Mouse (Mus musculus) liver, embryonic 12.5 days (tissue): Measurements from ENCODE around the gene Fmnl1. TPM values are rescaled to one million over a fixed set of nuclear protein-coding genes. Genes with fewer than 3 reads are reported as not detected.
A peak's percentile ranks its signal among the peaks of the same experiment; 100 is the strongest.

ENCODE experiments used
- ATAC-seq: fragments of 200-750 bp; cut with Nextera tagmentation; 2 replicates; pipeline ENCODE4 v1.8.0; 2017; ENCODE audit warnings: moderate number of reproducible peaks, mild to moderate bottlenecking, moderate library complexity
- H3K27ac ChIP-seq: fragments of 300-500 bp; sonication (generic); 2 replicates; pipeline ENCODE4 v1.5.1; 2016; ENCODE audit warnings: mild to moderate bottlenecking
- H3K27me3 ChIP-seq: fragments of 300-500 bp; sonication (generic); replicated peaks from 2 replicates; pipeline ENCODE4 v1.6.1; 2016; ENCODE audit warnings: mild to moderate bottlenecking, moderate library complexity
- H3K36me3 ChIP-seq: fragments of 300-500 bp; sonication (generic); 2 replicates; pipeline ENCODE4 v1.6.1; 2016; ENCODE audit warnings: mild to moderate bottlenecking, moderate library complexity
- H3K4me1 ChIP-seq: fragments of 300-500 bp; sonication (generic); 2 replicates; pipeline ENCODE4 v1.6.1; 2016
- H3K4me2 ChIP-seq: fragments of 300-500 bp; sonication (generic); 2 replicates; pipeline ENCODE4 v1.6.1; 2016; ENCODE audit warnings: mild to moderate bottlenecking, moderate library complexity
- H3K4me3 ChIP-seq: fragments of 300-500 bp; sonication (generic); 2 replicates; pipeline ENCODE4 v1.5.1; 2016; ENCODE audit warnings: mild to moderate bottlenecking, moderate library complexity
- H3K9ac ChIP-seq: fragments of 300-500 bp; sonication (generic); 2 replicates; pipeline ENCODE4 v1.6.1; 2016; ENCODE audit warnings: mild to moderate bottlenecking, moderate library complexity
- H3K9me3 ChIP-seq: fragments of 300-500 bp; sonication (generic); replicated peaks from 2 replicates; pipeline ENCODE4 v1.6.1; 2016; ENCODE audit warnings: mild to moderate bottlenecking, moderate library complexity
- WGBS: fragments of 180-500 bp; shearing (Covaris S2); methylation state at CpG from one replicate; pipeline ENCODE4 v1.1.7; 2016; ENCODE audit not compliant: insufficient replicate concordance; 5-methylcytosine and 5-hydroxymethylcytosine counted together
- polyA plus RNA-seq: library from polyadenylated mRNA; unstranded; fragments of >200 nt; fragmentation: Nextera tagmentation; extraction: Ambion mirVana; gene quantifications from 2 replicates; pipeline ENCODE4 v1.2.1, GENCODE M21; 2016

Fmnl1 gene
- polyA plus RNA-seq, 1 experiment from 2014 or later = 5.2 TPM

GRCm38 (mm10) chr11:103193825-103194168 lies 22.9 kb downstream of the Fmnl1 start:
- H3K27me3 ChIP-seq = peaks cover 85% of the 10 kb centered on the region
- H3K27ac ChIP-seq = no peak overlapping the region
- 70% methylated on average over 9 of the region's 9 CpGs for WGBS
- H3K4me3 ChIP-seq = no peak overlapping the region
- no peak overlapping the region for H3K4me2 ChIP-seq
- no peak for ATAC-seq
- H3K9me3 ChIP-seq = no peaks in the 10 kb centered on the region
- no peaks in the 10 kb centered on the region for H3K36me3 ChIP-seq
- H3K9ac ChIP-seq = no peak overlapping the region
- H3K4me1 ChIP-seq = no peaks in the 10 kb centered on the region

- peaks cover 97% of the 10 kb centered on the region for H3K27me3 ChIP-seq
- H3K4me2 ChIP-seq = no peak overlapping the region
- H3K9me3 ChIP-seq = no peaks in the 10 kb centered on the region
- H3K4me3 ChIP-seq = no peak overlapping the region
- no peak overlapping the region for H3K27ac ChIP-seq
- H3K36me3 ChIP-seq = no peaks in the 10 kb centered on the region
- no peak for ATAC-seq
- 80% methylated on average over 18 of the region's 18 CpGs for WGBS
- H3K9ac ChIP-seq = no peak overlapping the region
- no peaks in the 10 kb centered on the region for H3K4me1 ChIP-seq
Observed at GRCm38 (mm10) chr11:103195236-103195635, 24.3 kb downstream of the Fmnl1 start.

GRCm38 (mm10) chr11:103195656-103196055 lies 24.7 kb downstream of the Fmnl1 start:
- 81% methylated on average over 5 of the region's 5 CpGs for WGBS
- H3K4me3 ChIP-seq = no peak overlapping the region
- no peak overlapping the region for H3K4me2 ChIP-seq
- no peaks in the 10 kb centered on the region for H3K4me1 ChIP-seq
- H3K27ac ChIP-seq = no peak overlapping the region
- H3K36me3 ChIP-seq = no peaks in the 10 kb centered on the region
- no peak for ATAC-seq
- peaks cover 98% of the 10 kb centered on the region for H3K27me3 ChIP-seq
- no peak overlapping the region for H3K9ac ChIP-seq
- H3K9me3 ChIP-seq = no peaks in the 10 kb centered on the region

GRCm38 (mm10) chr11:103197340-103197739 lies 26.4 kb downstream of the Fmnl1 start:
- Histone ChIP-seq H3K27me3 (peaks cover 95% of the 10 kb centered on the region), H3K4me2 (no peak overlapping the region), H3K27ac (no peak overlapping the region), H3K9ac (no peak overlapping the region), H3K4me3 (no peak overlapping the region), H3K9me3 (no peaks in the 10 kb centered on the region), H3K36me3 (no peaks in the 10 kb centered on the region), H3K4me1 (no peaks in the 10 kb centered on the region)
- WGBS = 73% methylated on average over 4 of the region's 4 CpGs
- no peak for ATAC-seq

- Histone ChIP-seq H3K9ac (no peak overlapping the region), H3K36me3 (no peaks in the 10 kb centered on the region), H3K27ac (no peak overlapping the region), H3K9me3 (no peaks in the 10 kb centered on the region), H3K4me3 (no peak overlapping the region), H3K4me1 (no peaks in the 10 kb centered on the region), H3K27me3 (peaks cover 86% of the 10 kb centered on the region), H3K4me2 (no peak overlapping the region; the same call in 1 of the 2 replicates)
- 55% methylated on average over 16 of the region's 16 CpGs for WGBS
- no peak for ATAC-seq
Observed at GRCm38 (mm10) chr11:103198339-103198738, 27.4 kb downstream of the Fmnl1 start.

- 34% methylated on average over 56 of the region's 59 CpGs for WGBS
- Histone ChIP-seq H3K9ac (no peak overlapping the region), H3K27ac (no peak overlapping the region)
Observed at GRCm38 (mm10) chr11:103198911-103199803, 28.2 kb downstream of the Fmnl1 start.

GRCm38 (mm10) chr11:103201664-103202063 lies 30.8 kb downstream of the Fmnl1 start:
- no peak for ATAC-seq
- no peaks in the 10 kb centered on the region for H3K9me3 ChIP-seq
- no peaks in the 10 kb centered on the region for H3K36me3 ChIP-seq
- H3K9ac ChIP-seq = no peak overlapping the region
- no peak overlapping the region for H3K4me2 ChIP-seq
- H3K4me3 ChIP-seq = no peak overlapping the region
- no peaks in the 10 kb centered on the region for H3K4me1 ChIP-seq
- 22% methylated on average over 6 of the region's 6 CpGs for WGBS
- H3K27ac ChIP-seq = no peak overlapping the region
- H3K27me3 ChIP-seq = peaks cover 55% of the 10 kb centered on the region

More at GRCm38 (mm10) chr11:103198911-103199803, 28.2 kb downstream of the Fmnl1 start:
- no peaks in the 10 kb centered on the region for H3K4me1 ChIP-seq
- peak overlapping the region; percentile 51 for H3K4me2 ChIP-seq
- H3K4me3 ChIP-seq = peak overlapping the region; percentile 19; the same call in 1 of the 2 replicates
- ATAC-seq = no peak
- no peaks in the 10 kb centered on the region for H3K36me3 ChIP-seq
- H3K9me3 ChIP-seq = no peaks in the 10 kb centered on the region
- H3K27me3 ChIP-seq = peaks cover 78% of the 10 kb centered on the region

GRCm38 (mm10) chr11:103202376-103202775 lies 31.5 kb downstream of the Fmnl1 start:
- Histone ChIP-seq H3K36me3 (no peaks in the 10 kb centered on the region), H3K4me3 (no peak overlapping the region), H3K9ac (no peak overlapping the region), H3K27ac (no peak overlapping the region), H3K27me3 (peaks cover 48% of the 10 kb centered on the region), H3K9me3 (no peaks in the 10 kb centered on the region), H3K4me2 (no peak overlapping the region), H3K4me1 (no peaks in the 10 kb centered on the region)
- ATAC-seq = no peak

GRCm38 (mm10) chr11:103206203-103206602 lies 35.3 kb downstream of the Fmnl1 start:
- WGBS = 73% methylated on average over 6 of the region's 6 CpGs
- H3K4me1 ChIP-seq = no peaks in the 10 kb centered on the region
- H3K4me3 ChIP-seq = no peak overlapping the region
- no peak overlapping the region for H3K9ac ChIP-seq
- H3K27ac ChIP-seq = no peak overlapping the region
- no peaks in the 10 kb centered on the region for H3K9me3 ChIP-seq
- H3K36me3 ChIP-seq = no peaks in the 10 kb centered on the region
- no peak for ATAC-seq
- peaks cover 18% of the 10 kb centered on the region for H3K27me3 ChIP-seq
- H3K4me2 ChIP-seq = no peak overlapping the region

- no peaks in the 10 kb centered on the region for H3K9me3 ChIP-seq
- no peak within 1 kb of the TSS for H3K9ac ChIP-seq
- H3K36me3 ChIP-seq = no peaks in the 10 kb centered on the region
- H3K4me2 ChIP-seq = no peak within 1 kb of the TSS
- no peak within 1 kb of the TSS for H3K4me3 ChIP-seq
- peaks cover 9% of the 10 kb centered on the region; the same call in 1 of the 2 replicates for H3K27me3 ChIP-seq
- no peaks in the 10 kb centered on the region for H3K4me1 ChIP-seq
- no peak for ATAC-seq
- H3K27ac ChIP-seq = no peak within 1 kb of the TSS
- WGBS = 66% methylated on average over 3 of the region's 3 CpGs
Observed at GRCm38 (mm10) chr11:103208458-103208857, 37.6 kb downstream of the Fmnl1 start, which contains the start of gene 1700023F06Rik. 1700023F06Rik (minus strand) TSS chr11:103208558.

GRCm38 (mm10) chr11:103210291-103210690 lies 39.4 kb downstream of the Fmnl1 start:
- H3K27me3 ChIP-seq = peaks cover 12% of the 10 kb centered on the region; the same call in 1 of the 2 replicates
- no peak overlapping the region for H3K9ac ChIP-seq
- no peak overlapping the region for H3K4me2 ChIP-seq
- WGBS = 50% methylated on average over 8 of the region's 8 CpGs
- H3K4me3 ChIP-seq = no peak overlapping the region
- ATAC-seq = no peak
- peaks cover 5% of the 10 kb centered on the region; the same call in 1 of the 2 replicates for H3K4me1 ChIP-seq
- no peak overlapping the region for H3K27ac ChIP-seq
- no peaks in the 10 kb centered on the region; the same call in 1 of the 2 replicates for H3K9me3 ChIP-seq
- no peaks in the 10 kb centered on the region for H3K36me3 ChIP-seq

- Histone ChIP-seq H3K9ac (no peak overlapping the region), H3K27ac (no peak overlapping the region), H3K27me3 (peaks cover 28% of the 10 kb centered on the region), H3K36me3 (no peaks in the 10 kb centered on the region), H3K4me3 (no peak overlapping the region), H3K4me2 (no peak overlapping the region), H3K4me1 (peaks cover 23% of the 10 kb centered on the region), H3K9me3 (no peaks in the 10 kb centered on the region; the same call in 1 of the 2 replicates)
- no peak for ATAC-seq
- 80% methylated on average over 5 of the region's 5 CpGs for WGBS
Observed at GRCm38 (mm10) chr11:103213712-103214111, 42.8 kb downstream of the Fmnl1 start.
